Mouse (Mus musculus) CH12.LX (cell line): ENCODE results near the gene D630039A03Rik.

ENCODE experiments used
- CTCF ChIP-seq, 2 experiments: IDR thresholded peaks in 1 of 2; conservative IDR thresholded peaks in 1 of 2; 2 replicates each; pipeline ENCODE4 v1.5.1; 2011 to 2012; ENCODE audit warnings: low read depth in 2 of 2, low read length in 2 of 2, improper control_type of control experiment in 1 of 2, inconsistent platforms in 1 of 2, mild to moderate bottlenecking in 1 of 2, moderate library complexity in 1 of 2
- MXI1 ChIP-seq: IDR thresholded peaks from 2 replicates; pipeline ENCODE4 v1.6.1; 2011; ENCODE audit warnings: mild to moderate bottlenecking, low read depth, low read length, improper control_type of control experiment
- SMC3 ChIP-seq: IDR thresholded peaks from 2 replicates; pipeline ENCODE4 v1.6.1; 2011; ENCODE audit warnings: low read depth, low read length, improper control_type of control experiment
- ZNF384 ChIP-seq: IDR thresholded peaks from 2 replicates; pipeline ENCODE4 v1.6.1; 2012; ENCODE audit warnings: low read depth, low read length, improper control_type of control experiment, inconsistent platforms

DNA sequence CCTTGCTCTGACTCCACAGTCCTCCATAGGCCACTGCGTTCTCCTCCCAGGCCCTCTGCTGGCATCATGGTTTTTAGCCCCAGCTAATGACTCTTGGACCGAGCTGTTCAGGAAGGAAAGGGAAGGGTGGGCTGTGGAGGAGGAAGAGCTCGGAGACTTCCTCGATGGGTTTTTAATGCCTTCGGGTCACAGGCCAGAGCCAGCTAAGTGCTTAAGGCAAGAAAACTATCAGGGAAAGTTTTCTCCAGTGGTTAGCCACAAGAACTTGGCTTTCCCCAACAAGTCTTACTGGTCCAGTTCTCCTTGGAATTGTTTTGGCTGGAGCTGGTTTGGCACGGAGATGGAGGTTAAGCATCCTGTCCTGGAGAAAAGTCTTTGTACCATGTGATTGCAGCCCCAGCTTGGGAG is 55.9 kb downstream of the D630039A03Rik start:
- TF ChIP-seq CTCF (conservative IDR thresholded peaks at IDR 0.05 in 1 of 2, IDR thresholded peaks at IDR 0.05 in 1 of 2; ENCODE audit: low read depth in 2 of 2, low read length in 2 of 2) (no peak), SMC3 (no peak), MXI1 (no peak), ZNF384 (no peak)
